Mouse (Mus musculus) liver, adult 2 months (tissue): ENCODE data around the gene Robo4. TPM values are rescaled to one million over a fixed set of nuclear protein-coding genes. Genes with fewer than 3 reads are reported as not detected.

Source experiments
- DNase-seq: peaks from one replicate; pipeline ENCODE4 v3.0.0-alpha.2; 2011; ENCODE audit warnings: low read depth, low spot score; ENCODE audit errors: extremely low read depth
- H3K27ac ChIP-seq: fragments of 200-500 bp; replicated peaks from 2 replicates; pipeline ENCODE4 v1.5.1; 2012; ENCODE audit warnings: low read depth, mild to moderate bottlenecking, control low read depth, inconsistent platforms, low read length; ENCODE audit not compliant: insufficient read depth
- H3K27me3 ChIP-seq: fragments of 200-500 bp; 2 replicates; pipeline ENCODE4 v1.6.1; 2012; ENCODE audit warnings: mild to moderate bottlenecking, moderate library complexity, low read length, inconsistent platforms; ENCODE audit not compliant: control insufficient read depth, insufficient read depth
- H3K36me3 ChIP-seq: fragments of 200-500 bp; 2 replicates; pipeline ENCODE4 v1.6.1; 2012; ENCODE audit warnings: low read length, inconsistent platforms; ENCODE audit not compliant: control insufficient read depth, insufficient read depth
- H3K4me1 ChIP-seq: fragments of 200-500 bp; 2 replicates; pipeline ENCODE4 v1.6.1; 2011; ENCODE audit warnings: low read length; ENCODE audit not compliant: control insufficient read depth, insufficient read depth
- H3K4me3 ChIP-seq: fragments of 200-500 bp; 2 replicates; pipeline ENCODE4 v1.5.1; 2011; ENCODE audit warnings: low read depth, mild to moderate bottlenecking, control low read depth, low read length, moderate library complexity; ENCODE audit not compliant: insufficient read depth
- H3K79me2 ChIP-seq: fragments of 200-500 bp; 2 replicates; pipeline ENCODE4 v1.6.1; 2012; ENCODE audit warnings: inconsistent platforms, mild to moderate bottlenecking, low read length, moderate library complexity; ENCODE audit not compliant: control insufficient read depth, insufficient read depth
- H3K9ac ChIP-seq: fragments of 200-500 bp; 2 replicates; pipeline ENCODE4 v1.6.1; 2012; ENCODE audit warnings: low read depth, mild to moderate bottlenecking, control low read depth, inconsistent platforms, low read length
- CTCF ChIP-seq: fragments of 200-500 bp; IDR thresholded peaks from 2 replicates; pipeline ENCODE4 v1.5.1; 2011; ENCODE audit warnings: low read depth, low read length, control low read depth
- POLR2A ChIP-seq: fragments of 200-500 bp; IDR thresholded peaks from 2 replicates; pipeline ENCODE4 v1.6.1; 2011; ENCODE audit warnings: low read length, control low read depth; ENCODE audit not compliant: insufficient read depth; ENCODE audit errors: extremely low read depth
- WGBS: fragments of 180-500 bp; shearing (Covaris S2); methylation state at CpG from one replicate; pipeline ENCODE4 v1.1.7; 2018; 5-methylcytosine and 5-hydroxymethylcytosine counted together
- polyA plus RNA-seq: library from polyadenylated mRNA; depleted of rRNA; stranded (reverse); fragments of >200 nt; gene quantifications from 2 replicates; pipeline ENCODE4 v1.2.3, GENCODE M21; 2012
- total RNA-seq: library from RNA; depleted of rRNA; stranded (reverse); fragments of >200 nt; gene quantifications from 2 replicates; pipeline ENCODE4 v1.2.3, GENCODE M21; 2014

Robo4 gene
- total and polyA plus RNA-seq, 2 experiments, result 3.6 to 7.4 TPM

DNA sequence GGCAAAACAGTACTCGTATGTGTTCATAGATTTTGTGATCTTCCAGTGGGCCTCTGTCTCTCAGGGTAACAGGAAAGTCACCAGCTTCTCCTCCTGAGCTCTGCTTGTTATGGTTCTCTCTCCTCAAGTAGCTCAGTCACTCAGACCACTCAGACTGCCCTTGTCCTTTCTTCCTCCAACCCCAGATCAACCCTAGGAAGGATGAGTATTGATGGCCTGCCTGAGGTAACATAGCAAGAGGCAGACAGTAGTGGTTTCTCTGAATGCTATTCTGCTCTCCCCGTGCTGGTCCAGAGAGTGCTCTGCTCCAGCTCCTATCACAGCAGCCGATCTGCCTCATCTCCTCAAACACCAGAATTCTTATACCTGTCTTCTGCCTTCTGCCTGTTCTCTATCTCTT lies 38.1 kb upstream of the Robo4 start:
- H3K79me2 ChIP-seq, result no peaks in the 10 kb centered on the region; the same call in 1 of the 2 replicates
- WGBS, result 79% methylated on average over 3 of the region's 3 CpGs
- H3K27ac ChIP-seq, result no peak overlapping the region
- H3K27me3 ChIP-seq, result no peaks in the 10 kb centered on the region
- TF ChIP-seq CTCF (no peak), POLR2A (no peak)
- H3K9ac ChIP-seq, result no peak overlapping the region
- no peaks in the 10 kb centered on the region for H3K4me1 ChIP-seq
- H3K4me3 ChIP-seq, result no peak overlapping the region
- no peaks in the 10 kb centered on the region for H3K36me3 ChIP-seq
- no peak for DNase-seq

DNA sequence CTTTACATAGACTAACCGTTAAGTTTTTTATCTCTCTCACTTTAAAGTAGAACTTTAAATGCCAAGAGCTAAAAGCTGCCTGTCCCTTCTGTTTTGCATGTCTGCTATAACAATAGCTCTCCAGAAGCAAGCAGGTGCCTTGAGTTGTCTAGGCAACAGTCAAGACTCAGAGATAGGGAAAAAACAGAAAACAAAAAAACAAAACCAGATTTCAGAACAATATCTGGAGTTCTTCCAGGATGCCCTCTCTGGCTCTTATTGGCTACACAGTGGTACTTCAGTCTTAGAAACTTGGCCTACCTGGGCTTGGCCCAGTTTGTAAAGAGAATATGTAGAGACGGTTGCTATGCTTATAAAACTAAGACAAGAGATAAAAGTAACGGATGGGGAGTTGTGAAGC lies 37.3 kb upstream of the Robo4 start:
- Histone ChIP-seq H3K4me1 (no peaks in the 10 kb centered on the region), H3K36me3 (no peaks in the 10 kb centered on the region), H3K9ac (no peak overlapping the region), H3K27ac (no peak overlapping the region), H3K4me3 (no peak overlapping the region), H3K27me3 (no peaks in the 10 kb centered on the region), H3K79me2 (no peaks in the 10 kb centered on the region; the same call in 1 of the 2 replicates)
- no peak for TF ChIP-seq POLR2A
- no peak for TF ChIP-seq CTCF
- DNase-seq, result no peak
- 87% methylated on average over 3 of the region's 3 CpGs for WGBS

DNA sequence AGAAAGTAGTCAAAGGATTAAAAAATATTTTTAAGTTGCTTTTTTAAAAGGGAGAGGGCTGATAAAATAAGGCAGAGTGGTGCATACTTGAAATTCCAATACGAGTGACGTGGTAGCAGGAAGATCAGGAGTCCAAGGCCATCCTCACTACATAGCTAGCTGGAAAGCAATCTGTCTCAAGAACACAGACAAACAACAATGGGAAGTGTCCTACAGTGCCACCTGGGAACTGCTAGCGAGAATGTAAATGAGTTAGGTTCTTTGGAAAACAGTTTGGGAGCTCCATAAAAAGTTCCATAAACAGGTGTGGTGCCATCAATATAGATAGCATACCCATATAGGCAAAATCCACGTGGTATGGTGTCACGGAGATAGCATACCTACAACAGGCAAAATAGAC lies 36.0 kb upstream of the Robo4 start:
- Histone ChIP-seq H3K36me3 (no peaks in the 10 kb centered on the region), H3K4me1 (no peaks in the 10 kb centered on the region), H3K27me3 (no peaks in the 10 kb centered on the region), H3K4me3 (no peak overlapping the region), H3K27ac (no peak overlapping the region), H3K79me2 (no peaks in the 10 kb centered on the region; the same call in 1 of the 2 replicates), H3K9ac (no peak overlapping the region)
- TF ChIP-seq CTCF, result no peak
- TF ChIP-seq POLR2A, result no peak
- DNase-seq, result peak; percentile 13
- WGBS, result 59% methylated on average over 5 of the region's 5 CpGs

DNA sequence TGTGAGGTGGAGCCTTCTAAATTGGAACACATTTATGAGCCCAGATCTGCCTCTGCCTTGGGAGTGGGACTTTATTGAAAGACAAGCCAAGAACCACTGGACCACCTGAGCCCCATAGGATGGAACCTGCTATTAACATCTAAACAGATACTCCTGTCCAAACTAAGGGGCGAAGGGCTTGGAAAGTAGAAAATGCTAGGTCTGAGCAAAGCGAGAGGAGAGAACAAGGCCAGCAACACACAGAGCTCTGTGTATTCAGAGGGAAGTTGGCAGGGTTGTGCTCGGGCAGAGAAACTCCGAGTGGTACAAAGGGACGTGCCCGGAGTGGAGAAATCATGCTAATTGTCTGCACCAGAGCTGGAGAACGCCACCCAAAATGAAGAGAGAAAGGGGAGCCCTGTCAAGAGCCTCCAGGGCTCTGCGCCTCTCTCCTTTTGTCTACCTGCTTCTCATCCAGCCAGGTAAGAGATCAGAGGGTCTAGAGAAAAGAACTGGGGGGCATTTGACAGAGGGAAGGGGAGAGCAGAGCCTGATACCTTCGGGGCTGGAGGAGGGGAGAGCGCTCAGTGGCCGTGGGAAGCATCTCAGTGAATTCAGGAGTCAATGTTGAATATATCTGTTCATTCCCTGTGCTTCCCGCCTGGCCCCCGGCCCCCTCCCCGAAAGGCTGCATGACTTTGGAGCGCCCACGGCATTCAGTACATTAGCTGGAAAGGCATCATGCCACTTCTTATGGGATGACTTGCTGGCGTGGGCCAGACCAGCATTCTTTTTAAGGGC lies 34.2 kb upstream of the Robo4 start, which contains the start of gene Hepacam:
Gene Hepacam, plus strand, starts transcription at position 51 of the 780 bp plus-strand sequence.
- H3K27me3 ChIP-seq, result no peaks in the 10 kb centered on the region
- WGBS, result 86% methylated on average over 17 of the region's 17 CpGs
- TF ChIP-seq CTCF (no peak), POLR2A (no peak)
- H3K79me2 ChIP-seq, result no peaks in the 10 kb centered on the region
- H3K4me1 ChIP-seq, result no peaks in the 10 kb centered on the region
- no peak within 1 kb of the TSS for H3K9ac ChIP-seq
- H3K27ac ChIP-seq, result no peak within 1 kb of the TSS
- no peaks in the 10 kb centered on the region for H3K36me3 ChIP-seq
- H3K4me3 ChIP-seq, result no peak within 1 kb of the TSS
- no peak for DNase-seq

DNA sequence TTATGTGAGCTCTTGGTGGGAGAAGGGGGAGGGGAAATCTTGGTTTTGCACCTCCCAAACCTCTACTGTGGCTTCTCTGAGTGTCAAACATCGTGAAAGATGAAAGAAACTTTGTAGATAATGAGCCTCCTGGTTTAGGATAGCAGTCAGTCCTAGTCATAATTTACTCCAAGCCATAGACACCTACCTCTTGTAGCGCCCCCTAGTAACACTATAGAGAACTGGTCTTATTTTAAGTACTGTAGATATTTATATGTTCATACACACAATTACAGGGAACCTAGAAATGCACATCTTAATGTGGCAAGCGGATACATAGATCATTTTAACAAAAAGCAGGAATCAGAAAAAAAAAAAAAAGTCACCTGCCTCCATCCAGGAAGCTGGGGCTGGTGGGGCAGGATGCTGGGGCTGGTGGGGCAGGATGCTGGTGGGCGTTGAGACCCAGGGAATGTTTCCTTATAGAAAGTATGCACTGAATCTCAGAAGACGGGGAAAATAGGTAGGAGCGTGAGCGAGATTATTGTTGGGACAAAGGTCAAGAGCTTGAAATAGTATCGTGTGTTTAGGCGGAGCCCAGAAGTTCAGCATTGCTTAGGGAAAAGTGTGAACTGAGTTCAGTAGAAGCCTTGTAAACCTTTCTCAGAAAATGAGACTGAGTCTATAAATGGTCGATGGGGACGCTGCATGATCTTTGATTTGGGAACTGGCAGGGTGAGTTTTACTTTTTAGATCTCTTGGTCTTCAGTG lies 33.4 kb upstream of the Robo4 start:
- Histone ChIP-seq H3K9ac (no peak overlapping the region), H3K79me2 (no peaks in the 10 kb centered on the region), H3K27me3 (no peaks in the 10 kb centered on the region), H3K36me3 (no peaks in the 10 kb centered on the region), H3K27ac (no peak overlapping the region), H3K4me3 (no peak overlapping the region), H3K4me1 (no peaks in the 10 kb centered on the region)
- no peak for DNase-seq
- 64% methylated on average over 11 of the region's 11 CpGs for WGBS
- TF ChIP-seq POLR2A (no peak), CTCF (no peak)

DNA sequence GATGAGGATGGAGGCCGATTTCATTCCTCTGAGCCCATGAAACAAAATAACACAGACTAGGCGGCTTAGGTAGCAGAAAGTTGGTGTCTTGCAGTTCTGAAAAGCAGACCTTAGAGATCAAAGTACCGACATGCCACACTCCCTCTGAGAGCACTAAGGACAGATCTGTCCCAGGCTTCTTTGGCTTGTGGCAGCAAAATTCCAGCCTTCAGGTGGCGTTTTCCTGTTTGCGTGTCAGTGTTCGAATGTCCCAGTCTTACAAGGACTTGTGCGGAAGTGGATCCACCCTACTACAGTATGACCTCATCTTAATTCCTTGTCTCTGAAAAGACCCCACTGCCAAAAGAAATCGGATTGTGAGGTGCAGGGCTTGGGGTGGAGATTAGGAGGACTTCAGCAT lies 32.8 kb upstream of the Robo4 start:
- Histone ChIP-seq H3K27me3 (no peaks in the 10 kb centered on the region), H3K79me2 (no peaks in the 10 kb centered on the region), H3K27ac (no peak overlapping the region), H3K4me1 (no peaks in the 10 kb centered on the region), H3K4me3 (no peak overlapping the region), H3K36me3 (no peaks in the 10 kb centered on the region), H3K9ac (no peak overlapping the region)
- TF ChIP-seq CTCF (no peak), POLR2A (no peak)
- DNase-seq, result no peak
- 79% methylated on average over 8 of the region's 8 CpGs for WGBS
